Mouse (Mus musculus) spleen, postnatal 0 days (tissue): Measurements from ENCODE around the gene Alcam. TPM values are rescaled to one million over a fixed set of nuclear protein-coding genes. Genes with fewer than 3 reads are reported as not detected.

Source experiments
- polyA plus RNA-seq: library from polyadenylated mRNA; unstranded; fragments of >200 nt; fragmentation: Nextera tagmentation; extraction: Ambion mirVana; gene quantifications from 2 replicates; pipeline ENCODE4 v1.2.1, GENCODE M21; 2015

The Alcam gene
- polyA plus RNA-seq: 18.9 and 21.3 TPM in 2 replicates

DNA sequence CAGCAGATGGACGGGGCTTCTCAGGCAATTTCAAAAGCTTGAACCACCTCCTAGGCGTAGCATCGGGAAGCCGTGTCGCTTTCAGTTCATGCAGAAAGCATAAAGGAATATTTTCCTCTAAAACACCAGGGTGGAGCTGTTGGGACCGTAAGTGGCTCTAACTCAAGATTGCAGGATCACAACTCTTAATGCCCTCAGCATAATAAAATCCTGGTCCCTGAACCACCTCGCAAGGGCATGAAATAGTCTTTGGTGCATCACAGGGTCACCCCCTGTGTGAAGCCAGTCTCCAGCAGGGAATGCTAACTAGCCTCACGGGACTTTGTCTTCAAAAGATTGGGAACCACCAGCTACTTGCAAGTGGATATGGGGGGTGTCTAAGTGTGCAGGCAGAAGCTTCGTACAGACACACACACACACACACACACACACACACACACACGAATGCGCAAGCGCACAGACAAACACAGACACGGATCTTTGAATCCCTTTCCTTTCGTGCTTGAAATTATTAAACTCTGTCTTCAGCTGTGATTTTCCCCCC, at the start of gene Alcam:
TSS of gene Alcam (minus strand) at position 104 of the 544 bp plus-strand sequence.

